Mouse (Mus musculus) midbrain, embryonic 12.5 days (tissue): ENCODE data around the gene Mmp23. TPM values are rescaled to one million over a fixed set of nuclear protein-coding genes. Genes with fewer than 3 reads are reported as not detected.

Source experiments
- ATAC-seq: fragments of 200-750 bp; cut with Nextera tagmentation; 2 replicates; pipeline ENCODE4 v1.8.0; 2017; ENCODE audit warnings: low read depth, moderate TSS enrichment, moderate library complexity; ENCODE audit not compliant: low FRiP score
- H3K27ac ChIP-seq: fragments of 300-500 bp; sonication (generic); replicated peaks from 2 replicates; pipeline ENCODE4 v1.5.1; 2016; ENCODE audit warnings: mild to moderate bottlenecking
- H3K27me3 ChIP-seq: fragments of 300-500 bp; sonication (generic); 2 replicates; pipeline ENCODE4 v1.6.1; 2016; ENCODE audit warnings: mild to moderate bottlenecking
- H3K36me3 ChIP-seq: fragments of 300-500 bp; sonication (generic); 2 replicates; pipeline ENCODE4 v1.6.1; 2016
- H3K4me1 ChIP-seq: fragments of 300-500 bp; sonication (generic); 2 replicates; pipeline ENCODE4 v1.6.1; 2016
- H3K4me2 ChIP-seq: fragments of 300-500 bp; sonication (generic); replicated peaks from 2 replicates; pipeline ENCODE4 v1.6.1; 2016; ENCODE audit warnings: mild to moderate bottlenecking, moderate library complexity
- H3K4me3 ChIP-seq: fragments of 300-500 bp; sonication (generic); 2 replicates; pipeline ENCODE4 v1.5.1; 2016; ENCODE audit warnings: mild to moderate bottlenecking
- H3K9ac ChIP-seq: fragments of 300-500 bp; sonication (generic); replicated peaks from 2 replicates; pipeline ENCODE4 v1.6.1; 2016; ENCODE audit warnings: mild to moderate bottlenecking, moderate library complexity
- H3K9me3 ChIP-seq: fragments of 300-500 bp; sonication (generic); 2 replicates; pipeline ENCODE4 v1.6.1; 2016; ENCODE audit warnings: mild to moderate bottlenecking
- WGBS: fragments of 180-500 bp; shearing (Covaris S2); methylation state at CpG from one replicate; pipeline ENCODE4 v1.1.7; 2016; 5-methylcytosine and 5-hydroxymethylcytosine counted together
- polyA plus RNA-seq: library from polyadenylated mRNA; unstranded; fragments of >200 nt; fragmentation: Nextera tagmentation; extraction: Ambion mirVana; gene quantifications from 2 replicates; pipeline ENCODE4 v1.2.1, GENCODE M21; 2016

Gene Mmp23
- polyA plus RNA-seq, 1 experiment from 2014 or later = 4.4 TPM

DNA sequence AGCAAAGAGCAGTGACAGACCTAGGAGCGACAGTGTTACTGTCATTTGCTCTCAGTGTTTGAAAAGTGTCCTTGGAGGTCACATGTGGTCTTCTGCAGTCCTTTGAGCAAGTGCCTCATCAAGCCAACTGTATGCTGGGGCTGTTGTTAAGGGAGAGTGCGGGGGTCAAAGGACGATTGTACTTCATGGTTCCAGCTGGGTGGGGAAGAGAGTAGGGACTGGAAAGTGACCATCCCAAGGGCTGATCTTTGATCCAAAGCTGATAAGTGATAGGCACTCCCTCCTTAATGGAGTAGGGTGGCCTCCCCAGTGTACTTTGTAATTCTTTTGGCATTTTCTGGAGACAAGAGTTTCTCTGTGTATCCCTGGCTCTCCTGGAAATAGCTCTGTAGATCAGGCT, 41.3 kb downstream of the Mmp23 start:
- Histone ChIP-seq H3K36me3 (peaks cover 66% of the 10 kb centered on the region), H3K4me1 (no peaks in the 10 kb centered on the region), H3K9ac (no peak overlapping the region), H3K4me2 (no peak overlapping the region), H3K9me3 (no peaks in the 10 kb centered on the region), H3K27ac (no peak overlapping the region), H3K4me3 (no peak overlapping the region), H3K27me3 (no peaks in the 10 kb centered on the region)
- ATAC-seq = no peak
- 93% methylated on average over 3 of the region's 3 CpGs for WGBS

DNA sequence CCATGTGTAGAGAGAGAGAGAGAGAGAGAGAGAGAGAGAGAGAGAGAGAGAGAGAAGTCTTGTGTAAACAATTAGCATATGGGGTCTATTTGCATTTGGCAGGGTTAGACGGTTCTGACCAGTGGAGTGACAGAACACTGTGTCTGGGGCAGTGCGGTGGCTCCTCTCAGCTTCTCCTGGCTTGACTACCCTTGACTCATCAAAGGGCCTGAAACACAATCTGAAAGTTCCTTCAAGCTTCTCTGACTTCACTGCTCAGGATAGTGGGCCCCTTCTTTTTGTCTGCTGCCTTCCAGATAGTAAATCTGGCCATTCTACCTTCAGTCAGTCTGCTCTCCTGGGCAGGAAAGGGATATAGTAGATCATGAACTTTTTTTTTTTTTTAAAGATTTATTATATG, 46.4 kb downstream of the Mmp23 start:
- WGBS = 88% methylated on average over 2 of the region's 2 CpGs

DNA sequence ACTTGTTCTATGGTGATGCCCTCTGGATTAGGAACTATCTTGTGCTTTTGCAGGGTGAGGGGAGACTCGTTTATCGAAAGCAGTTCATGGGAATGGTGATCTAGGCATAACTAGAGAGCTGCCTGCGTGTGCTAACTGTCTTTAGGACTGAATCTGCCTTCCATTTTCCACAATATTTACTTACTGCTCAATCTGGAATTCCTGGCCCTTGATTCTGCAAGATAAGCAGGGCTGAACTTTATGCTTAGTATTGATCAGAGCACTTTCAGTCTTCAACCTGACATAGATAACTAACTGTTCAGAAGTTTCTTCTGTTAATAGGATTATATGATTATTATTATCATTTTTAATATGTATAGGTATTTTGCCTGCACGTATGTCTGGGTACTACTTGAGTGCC, 48.1 kb downstream of the Mmp23 start:
- Histone ChIP-seq H3K9me3 (no peaks in the 10 kb centered on the region), H3K4me1 (peaks cover 18% of the 10 kb centered on the region), H3K27me3 (no peaks in the 10 kb centered on the region), H3K27ac (no peak overlapping the region), H3K9ac (no peak overlapping the region), H3K4me2 (no peak overlapping the region), H3K36me3 (peaks cover 19% of the 10 kb centered on the region), H3K4me3 (no peak overlapping the region)
- 92% methylated on average over 4 of the region's 4 CpGs for WGBS
- ATAC-seq = no peak

More for the DNA sequence above, 46.4 kb downstream of the Mmp23 start:
- H3K27ac ChIP-seq = no peak overlapping the region
- H3K27me3 ChIP-seq = no peaks in the 10 kb centered on the region
- ATAC-seq = no peak
- H3K9me3 ChIP-seq = no peaks in the 10 kb centered on the region
- H3K4me3 ChIP-seq = no peak overlapping the region
- H3K36me3 ChIP-seq = peaks cover 33% of the 10 kb centered on the region
- H3K4me2 ChIP-seq = no peak overlapping the region
- H3K4me1 ChIP-seq = peaks cover 18% of the 10 kb centered on the region
- H3K9ac ChIP-seq = no peak overlapping the region

DNA sequence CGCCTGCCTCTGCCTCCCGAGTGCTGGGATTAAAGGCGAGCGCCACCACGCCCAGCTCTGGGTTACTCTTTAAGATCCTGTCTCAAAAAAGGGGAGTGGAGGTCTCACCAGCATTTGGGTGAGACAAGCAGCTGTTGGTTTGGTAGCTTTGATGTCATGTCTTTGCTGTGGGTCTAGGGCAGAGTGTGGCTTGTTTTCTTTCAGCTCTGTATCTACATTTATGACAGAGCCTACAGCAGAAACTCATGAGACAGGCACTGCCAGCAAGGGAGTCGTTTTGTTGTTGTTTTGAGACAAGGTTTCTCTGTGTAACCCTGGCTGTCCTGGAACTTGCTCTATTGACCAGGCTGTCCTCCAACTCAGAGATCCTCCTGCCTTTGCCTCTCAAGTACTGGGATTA, 49.4 kb downstream of the Mmp23 start:
- Histone ChIP-seq H3K27me3 (no peaks in the 10 kb centered on the region), H3K4me1 (peaks cover 18% of the 10 kb centered on the region), H3K36me3 (peaks cover 14% of the 10 kb centered on the region), H3K9ac (no peak overlapping the region), H3K9me3 (no peaks in the 10 kb centered on the region), H3K27ac (no peak overlapping the region), H3K4me2 (no peak overlapping the region), H3K4me3 (no peak overlapping the region)
- WGBS = 92% methylated on average over 6 of the region's 6 CpGs
- ATAC-seq = no peak

DNA sequence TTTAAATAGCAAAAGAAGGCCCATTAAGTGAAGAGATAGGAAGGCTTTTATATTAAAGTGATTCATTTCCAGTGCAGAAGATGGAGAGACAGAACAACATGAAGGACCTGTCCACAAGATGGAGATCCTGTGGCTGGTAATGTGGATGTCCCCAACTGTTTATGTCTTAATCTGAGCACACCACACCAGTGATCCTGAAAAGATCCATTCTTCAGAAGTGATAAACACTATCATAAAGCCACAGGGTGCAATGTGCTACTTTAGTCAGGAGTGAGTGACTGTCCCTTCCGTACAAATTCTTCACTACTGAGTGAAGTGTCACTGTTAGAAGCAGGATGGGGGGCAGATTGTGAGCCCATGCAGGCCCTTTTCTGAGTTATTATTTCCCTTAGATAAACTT, 50.4 kb downstream of the Mmp23 start:
- Histone ChIP-seq H3K36me3 (peaks cover 14% of the 10 kb centered on the region), H3K27me3 (no peaks in the 10 kb centered on the region), H3K4me3 (peak overlapping the region; percentile 98), H3K9me3 (no peaks in the 10 kb centered on the region), H3K9ac (peak overlapping the region; percentile 95), H3K27ac (no peak overlapping the region), H3K4me2 (peak overlapping the region; percentile 93), H3K4me1 (peaks cover 18% of the 10 kb centered on the region)
- no peak for ATAC-seq
- 89% methylated on average over 1 of the region's 1 CpGs for WGBS

DNA sequence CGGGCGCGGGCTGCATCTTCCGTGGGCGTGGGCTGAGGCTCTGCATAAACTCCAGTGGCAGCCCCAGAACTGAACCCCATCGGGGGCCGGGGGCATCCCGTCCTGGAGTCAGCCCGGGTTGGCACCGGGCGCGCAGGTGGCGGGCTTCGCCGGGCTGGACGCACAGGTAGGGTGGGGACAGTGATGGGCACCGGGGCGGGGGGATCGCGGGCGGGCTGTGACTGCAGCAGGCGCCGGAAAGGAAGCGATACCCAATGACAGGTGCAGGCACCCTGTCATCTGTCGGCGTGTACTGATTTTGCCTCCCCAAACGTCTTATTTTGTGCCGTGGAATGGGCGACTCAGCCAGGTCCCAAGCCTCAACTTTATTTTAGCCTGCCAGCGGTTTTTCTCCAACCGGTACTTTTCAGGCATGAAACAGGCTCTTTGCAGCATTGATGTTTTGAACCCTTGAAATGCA, 51.2 kb downstream of the Mmp23 start:
- H3K9ac ChIP-seq = peak overlapping the region; percentile 95
- H3K4me1 ChIP-seq = peaks cover 18% of the 10 kb centered on the region
- peak overlapping the region; percentile 93 for H3K4me2 ChIP-seq
- peak overlapping the region; percentile 98 for H3K4me3 ChIP-seq
- H3K27me3 ChIP-seq = no peaks in the 10 kb centered on the region
- no peaks in the 10 kb centered on the region for H3K9me3 ChIP-seq
- H3K27ac ChIP-seq = peak overlapping the region; percentile 99
- 2% methylated on average over 31 of the region's 31 CpGs for WGBS
- peaks cover 14% of the 10 kb centered on the region for H3K36me3 ChIP-seq
- ATAC-seq = no peak

DNA sequence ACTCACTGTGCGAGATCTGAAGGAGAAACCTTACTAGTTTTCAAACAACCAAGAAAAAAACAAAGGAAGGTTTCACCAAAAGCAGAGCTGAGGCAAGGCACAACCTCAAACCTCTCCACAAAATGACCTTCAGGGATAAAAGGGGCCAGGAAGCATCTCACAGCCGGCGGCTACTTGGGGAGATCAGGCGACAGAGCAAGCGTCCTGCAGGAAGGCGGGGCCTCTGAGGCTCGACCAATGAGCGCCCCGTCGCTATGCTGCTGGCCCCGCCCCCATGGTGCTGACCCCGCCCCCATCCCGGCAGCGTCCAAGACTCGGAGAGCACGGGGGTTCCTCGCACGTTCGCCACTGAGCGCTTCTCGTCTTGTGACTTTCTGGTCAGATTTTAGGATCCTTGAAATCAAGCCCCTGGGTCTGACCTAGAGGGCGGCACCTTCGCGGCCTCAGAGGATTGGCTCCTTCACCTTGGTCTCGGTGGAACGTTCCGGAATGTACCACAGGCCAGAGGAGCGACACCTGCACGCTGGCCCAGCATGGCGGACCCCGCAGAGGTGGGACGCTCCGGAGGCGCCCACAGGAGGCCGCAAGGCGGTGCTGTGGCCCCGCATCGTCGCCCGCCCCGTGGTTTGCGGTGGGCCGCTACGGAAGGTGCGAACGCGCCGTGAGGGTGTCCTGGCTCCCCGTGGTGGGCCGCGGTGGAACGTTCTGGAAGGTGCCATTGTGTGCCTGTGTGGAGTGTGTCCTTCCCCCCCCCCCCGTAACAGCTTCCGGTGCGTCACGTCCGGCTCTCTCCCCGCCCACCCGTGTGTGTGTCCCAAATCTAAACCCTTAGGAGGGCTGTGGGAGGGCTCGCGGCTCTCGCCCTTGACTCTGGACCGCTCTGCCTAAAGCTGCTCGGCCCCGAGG, 51.8 kb downstream of the Mmp23 start, which contains the start of gene Slc35e2:
TSS of gene Slc35e2 (plus strand) at position 326 of the 906 bp plus-strand sequence.
- no peaks in the 10 kb centered on the region for H3K9me3 ChIP-seq
- peak; percentile 95 for ATAC-seq
- H3K4me3 ChIP-seq = peak within 1 kb of the TSS; percentile 98
- WGBS = under 1% methylated on average over 64 of the region's 65 CpGs
- H3K4me2 ChIP-seq = peak within 1 kb of the TSS; percentile 93
- no peaks in the 10 kb centered on the region for H3K27me3 ChIP-seq
- H3K27ac ChIP-seq = peak within 1 kb of the TSS; percentile 99
- peaks cover 8% of the 10 kb centered on the region for H3K36me3 ChIP-seq
- peak within 1 kb of the TSS; percentile 95 for H3K9ac ChIP-seq
- H3K4me1 ChIP-seq = peaks cover 18% of the 10 kb centered on the region

Other genes starting within 250 kb of the Mmp23 start
- gene Cfap74, start 244.2 kb downstream of the Mmp23 start, polyA plus RNA-seq = 5.6 and 6.9 TPM in 2 replicates
- 0.20 TPM in 1 of 2 replicates, not detected in the other for gene Tmem52, start 184.3 kb downstream of the Mmp23 start, polyA plus RNA-seq
- gene Gnb1, start 162.0 kb downstream of the Mmp23 start, polyA plus RNA-seq = 751 and 797 TPM in 2 replicates
- gene Nadk, start 91.0 kb downstream of the Mmp23 start, polyA plus RNA-seq = 92.5 and 96.6 TPM in 2 replicates
- gene Slc35e2, start 52.0 kb downstream of the Mmp23 start, polyA plus RNA-seq = 15.4 and 17.1 TPM in 2 replicates
- 84.0 and 84.9 TPM in 2 replicates for gene Cdk11b, start 28.5 kb downstream of the Mmp23 start, polyA plus RNA-seq
- not detected in 2 replicates for gene Gm10563, start 8.0 kb downstream of the Mmp23 start, polyA plus RNA-seq
- gene Mib2, start 15.8 kb upstream of the Mmp23 start, polyA plus RNA-seq = 32.7 and 35.0 TPM in 2 replicates
- gene Fndc10, start 41.0 kb upstream of the Mmp23 start, polyA plus RNA-seq = 5.7 and 7.0 TPM in 2 replicates
- gene Ssu72, start 51.4 kb upstream of the Mmp23 start, polyA plus RNA-seq = 140 TPM in 2 replicates
- 4.2 and 4.7 TPM in 2 replicates for gene Tmem240, start 81.4 kb upstream of the Mmp23 start, polyA plus RNA-seq
- gene Atad3a, start 107.7 kb upstream of the Mmp23 start, polyA plus RNA-seq = 87.1 and 97.3 TPM in 2 replicates
- 13.9 and 14.6 TPM in 2 replicates for gene Vwa1, start 121.3 kb upstream of the Mmp23 start, polyA plus RNA-seq
- 0.38 and 0.63 TPM in 2 replicates for gene Tmem88b, start 132.5 kb upstream of the Mmp23 start, polyA plus RNA-seq
- gene Ankrd65, start 137.1 kb upstream of the Mmp23 start, polyA plus RNA-seq = not detected in 2 replicates
- gene Mrpl20, start 149.5 kb upstream of the Mmp23 start, polyA plus RNA-seq = 207 and 220 TPM in 2 replicates
- gene Ccnl2, start 159.1 kb upstream of the Mmp23 start, polyA plus RNA-seq = 206 and 218 TPM in 2 replicates
- 130 and 136 TPM in 2 replicates for gene Aurkaip1, start 177.9 kb upstream of the Mmp23 start, polyA plus RNA-seq
- 31.9 and 36.0 TPM in 2 replicates for gene Mxra8, start 186.3 kb upstream of the Mmp23 start, polyA plus RNA-seq
- gene Dvl1, start 194.0 kb upstream of the Mmp23 start, polyA plus RNA-seq = 8.4 and 9.8 TPM in 2 replicates
- gene Tas1r3, start 210.0 kb upstream of the Mmp23 start, polyA plus RNA-seq = 0.51 and 0.57 TPM in 2 replicates
- 21.7 and 23.5 TPM in 2 replicates for gene Cptp, start 216.1 kb upstream of the Mmp23 start, polyA plus RNA-seq
- 88.3 and 95.4 TPM in 2 replicates for gene Ints11, start 216.2 kb upstream of the Mmp23 start, polyA plus RNA-seq
- gene Pusl1, start 238.4 kb upstream of the Mmp23 start, polyA plus RNA-seq = 47.7 and 51.9 TPM in 2 replicates
- gene Acap3, start 238.4 kb upstream of the Mmp23 start, polyA plus RNA-seq = 54.6 and 61.2 TPM in 2 replicates